Mouse (Mus musculus): Measurements from ENCODE around the gene Atp5c1.

Gene Atp5c1

GRCm38 (mm10) chr2:10080310-10081010 lies at the start of gene Atp5c1, which contains the start of gene Kin:
Gene Atp5c1 (minus strand): TSS chr2:10080510.
Gene Kin (plus strand): TSS chr2:10080593.
- peak; percentile 95 to 98 for DNase-seq

GRCm38 (mm10) chr2:10128571-10128970 lies 48.3 kb upstream of the Atp5c1 start:
- no peak for DNase-seq

GRCm38 (mm10) chr2:10127471-10127870 lies 47.2 kb upstream of the Atp5c1 start:
- no peak for DNase-seq

DNA sequence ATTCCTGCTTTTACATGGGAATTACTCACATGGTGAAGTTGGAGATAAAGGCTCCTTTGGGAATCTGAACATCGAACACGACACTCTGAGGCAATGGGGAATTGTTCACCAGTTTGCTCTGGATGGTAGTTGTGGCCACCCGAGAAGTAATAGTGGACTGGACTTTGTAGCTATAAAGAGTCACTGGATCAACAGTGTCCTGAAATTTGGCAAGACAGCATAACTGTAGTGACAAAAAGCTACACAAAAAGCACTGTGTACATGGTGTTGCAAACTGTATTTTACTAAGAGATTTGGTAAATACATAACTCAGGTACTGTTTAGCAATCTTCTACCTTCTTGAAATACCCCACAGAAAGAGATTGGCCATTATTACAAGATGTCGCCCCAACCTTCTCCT lies 45.8 kb upstream of the Atp5c1 start:
- DNase-seq = no peak

DNA sequence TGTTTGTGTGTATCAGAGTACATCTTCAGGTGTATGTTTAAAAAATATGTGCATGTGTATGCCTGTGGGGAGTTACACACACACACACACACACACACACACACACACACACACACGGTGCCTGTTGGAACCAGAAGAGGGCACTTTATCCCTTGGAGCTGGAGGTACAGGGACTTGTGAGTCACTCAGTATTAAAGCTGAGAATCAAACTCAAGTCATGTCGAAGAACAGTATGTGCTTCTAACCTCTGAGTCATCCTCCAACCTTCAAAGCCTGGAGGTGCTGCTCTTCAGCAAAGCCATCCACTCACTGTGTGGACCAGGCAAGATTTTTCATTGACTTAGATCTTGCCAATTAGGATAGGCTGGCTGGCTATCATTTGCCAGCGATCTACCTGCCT lies 41.5 kb upstream of the Atp5c1 start:
- no peak for DNase-seq

DNA sequence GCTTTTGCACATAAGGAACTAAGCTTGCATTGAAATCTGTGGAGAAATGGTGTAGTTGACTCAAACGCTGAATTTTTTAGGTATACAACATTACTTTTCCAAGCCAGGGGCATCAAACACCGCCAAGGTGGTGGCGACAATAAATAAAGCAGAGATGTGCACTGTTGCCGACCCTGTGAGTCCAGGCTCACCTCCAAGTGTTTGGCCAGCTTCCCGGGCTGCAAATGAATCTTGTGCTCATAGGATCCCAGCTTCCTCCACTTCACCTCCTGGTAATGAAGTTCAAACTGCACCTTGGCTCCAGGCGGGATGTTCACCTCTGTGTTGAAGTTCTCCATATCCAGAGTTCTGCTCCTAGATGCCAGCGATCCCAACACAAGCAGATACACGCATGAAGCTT lies 39.0 kb upstream of the Atp5c1 start:
- DNase-seq = peak; percentile 12 to 18

DNA sequence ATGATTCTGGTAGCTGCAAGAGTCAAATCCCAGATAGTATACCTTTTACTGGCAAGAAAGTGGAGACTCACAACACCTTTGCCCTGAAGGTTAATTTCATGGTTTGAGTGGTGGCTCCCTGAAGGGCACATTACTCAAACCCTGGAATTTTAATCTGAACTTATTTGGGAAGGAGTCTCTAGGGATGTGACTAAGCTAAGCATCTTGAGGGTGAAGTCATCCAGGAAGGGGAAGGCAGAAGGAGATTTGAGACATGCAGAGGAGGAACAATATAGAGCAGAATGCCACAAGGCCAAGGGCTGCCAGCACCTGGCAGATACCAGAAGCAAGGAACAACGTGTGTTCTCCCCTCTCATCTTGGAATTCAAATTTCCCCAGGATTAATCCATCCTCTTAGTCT lies 38.4 kb upstream of the Atp5c1 start:
- DNase-seq = no peak

DNA sequence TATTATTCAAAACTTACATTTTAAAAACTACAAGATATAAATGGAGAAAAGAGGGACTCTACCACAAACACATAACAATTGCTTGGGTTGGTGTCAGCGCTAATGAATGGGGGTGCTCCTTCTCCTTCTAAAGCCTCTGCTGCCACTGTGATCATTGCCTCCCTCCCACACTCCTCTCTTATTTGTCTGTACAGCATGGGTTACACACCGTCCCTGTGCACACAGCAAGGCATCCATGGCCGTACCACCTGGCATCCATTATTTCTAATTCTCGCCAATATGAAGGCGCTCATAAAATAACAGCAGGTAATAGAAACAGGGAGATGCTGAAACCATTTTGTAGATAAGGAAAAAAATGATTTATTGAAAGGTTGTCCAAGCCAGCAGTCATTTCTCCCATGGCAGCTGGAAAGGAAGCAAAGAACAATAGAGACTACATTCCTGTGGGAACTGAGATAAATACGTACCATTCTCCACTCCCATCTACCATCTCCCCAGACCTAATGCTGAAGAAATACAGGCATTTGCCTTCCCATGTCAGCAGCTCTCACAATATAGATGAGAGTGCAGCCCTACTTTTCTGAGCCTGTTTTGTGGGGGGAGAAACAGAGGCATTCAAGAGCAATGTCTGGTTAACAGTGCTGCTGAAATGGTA lies 28.4 kb upstream of the Atp5c1 start:
- no peak for DNase-seq

- DNase-seq = peak; percentile 25 to 54
Measured at GRCm38 (mm10) chr2:10101180-10101579, 20.9 kb upstream of the Atp5c1 start.

- DNase-seq = no peak
Measured at GRCm38 (mm10) chr2:10100471-10100870, 20.2 kb upstream of the Atp5c1 start.

- DNase-seq = peak; percentile 48 to 75
Measured at GRCm38 (mm10) chr2:10098598-10099215, 18.4 kb upstream of the Atp5c1 start.

GRCm38 (mm10) chr2:10094327-10095100 lies 14.2 kb upstream of the Atp5c1 start:
- no peak for DNase-seq

- DNase-seq = no peak
Measured at GRCm38 (mm10) chr2:10087256-10087850, 7.0 kb upstream of the Atp5c1 start.

- DNase-seq = no peak
Measured at GRCm38 (mm10) chr2:10082737-10083136, 2.4 kb upstream of the Atp5c1 start.

- DNase-seq = no peak
Measured at GRCm38 (mm10) chr2:10081453-10082080, 1.3 kb upstream of the Atp5c1 start.

- DNase-seq = no peak
Measured at GRCm38 (mm10) chr2:10079745-10080309, 483 bp downstream of the Atp5c1 start.

DNA sequence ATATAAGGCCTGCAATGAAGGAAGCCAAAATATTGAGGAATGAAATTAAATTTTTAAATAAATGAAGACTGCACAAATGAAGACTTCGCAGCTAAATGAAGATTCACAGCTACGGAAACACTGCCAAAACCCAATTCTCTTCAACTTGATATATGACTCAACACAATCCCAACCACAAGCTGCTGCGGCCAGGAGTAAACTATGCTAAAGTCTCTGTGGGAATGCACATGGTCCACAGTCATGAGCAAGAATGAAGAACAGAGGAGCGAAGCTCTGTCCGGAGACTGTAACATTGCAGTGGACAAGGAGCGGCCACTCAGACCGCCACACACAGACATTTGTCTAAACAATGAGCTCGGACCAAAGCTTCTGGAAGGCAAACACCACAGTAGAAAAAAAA lies 3.6 kb downstream of the Atp5c1 start:
- DNase-seq = no peak

- no peak for DNase-seq
Measured at GRCm38 (mm10) chr2:10074470-10074869, 5.8 kb downstream of the Atp5c1 start.

- DNase-seq = no peak
Measured at GRCm38 (mm10) chr2:10071751-10072150, 8.6 kb downstream of the Atp5c1 start.

DNA sequence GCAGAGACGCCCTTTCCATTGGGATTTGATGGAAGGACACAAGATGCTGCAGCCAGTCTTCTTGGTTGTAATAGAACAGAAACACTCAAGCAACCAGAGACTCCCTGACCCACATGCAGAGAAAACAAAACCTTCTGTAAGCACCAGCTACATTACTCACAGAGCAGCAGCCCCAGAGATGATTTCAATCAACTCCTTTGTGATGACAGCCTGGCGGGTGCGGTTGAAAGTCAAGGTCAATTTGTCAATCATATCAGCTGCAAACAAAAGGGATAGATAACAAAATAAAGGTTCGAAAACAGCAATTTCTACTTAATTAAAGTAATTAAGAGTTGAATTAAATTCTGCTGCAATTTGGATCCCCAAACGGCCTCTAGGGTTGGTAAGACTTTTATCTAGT lies 21.5 kb downstream of the Atp5c1 start:
- DNase-seq = no peak

- no peak for DNase-seq
Measured at GRCm38 (mm10) chr2:10051996-10052395, 28.3 kb downstream of the Atp5c1 start.

DNA sequence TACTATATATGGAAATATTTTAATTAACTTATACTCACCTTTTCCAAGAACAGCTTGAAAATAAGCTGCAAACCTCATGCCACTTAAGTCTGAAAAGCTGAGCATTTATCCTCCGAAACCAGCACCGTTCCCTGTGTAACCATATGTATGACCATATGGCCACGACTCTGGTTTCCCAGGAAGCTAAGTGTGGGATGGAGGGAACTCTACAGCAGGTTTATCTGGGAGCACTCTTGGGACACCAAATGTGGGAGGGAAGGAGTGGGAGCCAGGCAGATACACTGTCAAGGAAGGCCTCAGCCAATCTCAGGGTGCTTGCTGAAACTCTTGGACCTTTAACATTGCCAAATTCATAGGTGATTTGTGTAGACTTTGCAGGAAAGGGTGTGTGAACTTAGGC lies 29.4 kb downstream of the Atp5c1 start:
- DNase-seq = no peak
